Mouse (Mus musculus) limb, embryonic 14.5 days (tissue): ENCODE data around the gene Jsrp1. TPM values are rescaled to one million over a fixed set of nuclear protein-coding genes. Genes with fewer than 3 reads are reported as not detected.

ENCODE experiments used
- ATAC-seq: fragments of 200-750 bp; cut with Nextera tagmentation; 2 replicates; pipeline ENCODE4 v1.8.0; 2017; ENCODE audit warnings: low read depth, moderate number of reproducible peaks, moderate TSS enrichment; ENCODE audit not compliant: low FRiP score
- DNase-seq: peaks from one replicate; pipeline ENCODE4 v3.0.0-alpha.2; 2015; ENCODE audit warnings: low spot score
- H3K27ac ChIP-seq: fragments of 300-500 bp; sonication (generic); replicated peaks from 2 replicates; pipeline ENCODE4 v1.5.1; 2014; ENCODE audit warnings: low read depth, mild to moderate bottlenecking, low read length, moderate library complexity, mixed read lengths
- H3K27me3 ChIP-seq: fragments of 300-500 bp; sonication (generic); 2 replicates; pipeline ENCODE4 v1.6.1; 2014; ENCODE audit warnings: low read length, mixed read lengths; ENCODE audit not compliant: control insufficient read depth, insufficient read depth
- H3K36me3 ChIP-seq: fragments of 300-500 bp; sonication (generic); 2 replicates; pipeline ENCODE4 v1.6.1; 2014; ENCODE audit warnings: mild to moderate bottlenecking, low read length, moderate library complexity, mixed read lengths; ENCODE audit not compliant: control insufficient read depth, insufficient read depth
- H3K4me1 ChIP-seq: fragments of 300-500 bp; sonication (generic); 2 replicates; pipeline ENCODE4 v1.6.1; 2014; ENCODE audit warnings: antibody characterized with exemption, low read length, mixed read lengths; ENCODE audit not compliant: control insufficient read depth, insufficient read depth
- H3K4me2 ChIP-seq: fragments of 300-500 bp; sonication (generic); replicated peaks from 2 replicates; pipeline ENCODE4 v1.6.1; 2014; ENCODE audit warnings: low read depth, mild to moderate bottlenecking, low read length, moderate library complexity; ENCODE audit not compliant: severe bottlenecking
- H3K4me3 ChIP-seq: fragments of 300-500 bp; sonication (generic); replicated peaks from 2 replicates; pipeline ENCODE4 v1.5.1; 2014; ENCODE audit warnings: low read length
- H3K9ac ChIP-seq: fragments of 300-500 bp; sonication (generic); 2 replicates; pipeline ENCODE4 v1.6.1; 2014; ENCODE audit warnings: mild to moderate bottlenecking, low read depth, low read length, moderate library complexity; ENCODE audit not compliant: severe bottlenecking
- H3K9me3 ChIP-seq: fragments of 300-500 bp; sonication (generic); 2 replicates; pipeline ENCODE4 v1.6.1; 2016; ENCODE audit warnings: low read length; ENCODE audit not compliant: control insufficient read depth
- POLR2A ChIP-seq: fragments of 200-500 bp; IDR thresholded peaks from 2 replicates; pipeline ENCODE4 v1.8.0; 2012; ENCODE audit warnings: inconsistent platforms, mild to moderate bottlenecking, moderate library complexity, borderline replicate concordance; ENCODE audit not compliant: insufficient read depth, insufficient read length; ENCODE audit errors: extremely low read depth
- WGBS: fragments of 180-500 bp; shearing (Covaris S2); extraction: QIAGEN DNeasy Blood & Tissue Kit; methylation state at CpG from one replicate; pipeline ENCODE4 v1.1.7; 2014; 5-methylcytosine and 5-hydroxymethylcytosine counted together
- polyA plus RNA-seq, 2 experiments: library from polyadenylated mRNA; depleted of rRNA in 1 of 2; stranded (reverse) in 1 of 2; unstranded in 1 of 2; fragments of >200 nt; fragmentation: Nextera tagmentation in 1 of 2; extraction: Ambion mirVana in 1 of 2; gene quantifications; 2 replicates each; pipeline versions ENCODE4 v1.2.1 to v1.2.3; 2012 to 2014

The Jsrp1 gene
- 8.5 and 12.1 TPM in 2 replicates for polyA plus RNA-seq (2012; rRNA removed)
- polyA plus RNA-seq (2014; fragmentation: Nextera tagmentation; extraction: Ambion mirVana): 5.1 and 6.1 TPM in 2 replicates

DNA sequence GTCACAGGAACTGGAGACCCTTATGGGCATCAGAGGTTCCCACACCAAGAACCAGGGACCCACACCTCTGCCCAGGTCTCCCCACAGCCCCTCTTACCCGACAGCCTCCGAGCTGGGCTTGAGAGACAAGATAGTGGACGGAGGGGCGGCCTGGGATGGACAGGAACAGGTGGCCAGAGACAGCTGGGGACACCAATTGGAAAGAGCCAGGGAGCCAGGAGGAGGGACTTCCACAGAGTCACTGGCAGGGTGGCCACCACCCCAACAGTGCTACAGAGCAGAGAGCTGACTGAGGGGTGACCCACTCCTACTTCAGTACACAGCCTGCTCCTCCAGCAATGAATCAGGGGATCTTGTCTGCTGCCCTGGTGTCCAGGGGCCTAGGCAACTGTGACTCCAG is at the start of gene Jsrp1:
Gene Jsrp1, minus strand, starts transcription at position 133 of the 400 bp plus-strand sequence.
- Histone ChIP-seq H3K27me3 (peaks cover 22% of the 10 kb centered on the region), H3K9ac (no peak within 1 kb of the TSS), H3K4me3 (no peak within 1 kb of the TSS), H3K4me2 (no peak within 1 kb of the TSS), H3K9me3 (no peaks in the 10 kb centered on the region), H3K4me1 (peaks cover 15% of the 10 kb centered on the region), H3K36me3 (no peaks in the 10 kb centered on the region), H3K27ac (no peak within 1 kb of the TSS)
- ATAC-seq (peak; percentile 32; the same call in 1 of the 2 replicates), DNase-seq (no peak)
- WGBS: 61% methylated on average over 4 of the region's 4 CpGs
- TF ChIP-seq POLR2A: no peak

DNA sequence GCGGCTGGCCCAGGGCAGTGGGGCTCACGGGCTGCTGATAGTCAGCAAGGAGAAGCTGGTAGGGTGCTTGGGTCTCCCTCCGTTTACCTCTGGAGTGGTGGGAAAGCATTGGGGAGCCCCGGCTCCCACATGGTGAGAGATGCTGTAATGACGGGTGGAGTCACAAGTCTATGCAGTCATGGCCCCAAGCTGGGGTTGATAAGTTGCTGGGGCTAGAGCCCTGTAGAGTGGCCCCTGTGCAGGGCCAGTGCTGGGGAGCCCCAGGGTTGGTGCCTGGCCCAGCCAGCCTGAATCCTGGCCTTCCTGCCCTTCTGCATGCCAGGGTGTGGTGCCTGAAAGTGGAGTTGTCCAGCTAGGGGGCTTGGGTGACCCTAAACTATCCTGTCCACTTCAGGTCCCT is 49.0 kb upstream of the Jsrp1 start:
- H3K27ac ChIP-seq: no peak overlapping the region
- DNase-seq: no peak
- no peak for ATAC-seq
- no peaks in the 10 kb centered on the region for H3K27me3 ChIP-seq
- TF ChIP-seq POLR2A: no peak
- H3K36me3 ChIP-seq: peaks cover 54% of the 10 kb centered on the region
- no peak overlapping the region for H3K9ac ChIP-seq
- H3K9me3 ChIP-seq: no peaks in the 10 kb centered on the region
- no peak overlapping the region for H3K4me3 ChIP-seq
- 87% methylated on average over 5 of the region's 5 CpGs for WGBS
- H3K4me2 ChIP-seq: no peak overlapping the region
- no peaks in the 10 kb centered on the region for H3K4me1 ChIP-seq

DNA sequence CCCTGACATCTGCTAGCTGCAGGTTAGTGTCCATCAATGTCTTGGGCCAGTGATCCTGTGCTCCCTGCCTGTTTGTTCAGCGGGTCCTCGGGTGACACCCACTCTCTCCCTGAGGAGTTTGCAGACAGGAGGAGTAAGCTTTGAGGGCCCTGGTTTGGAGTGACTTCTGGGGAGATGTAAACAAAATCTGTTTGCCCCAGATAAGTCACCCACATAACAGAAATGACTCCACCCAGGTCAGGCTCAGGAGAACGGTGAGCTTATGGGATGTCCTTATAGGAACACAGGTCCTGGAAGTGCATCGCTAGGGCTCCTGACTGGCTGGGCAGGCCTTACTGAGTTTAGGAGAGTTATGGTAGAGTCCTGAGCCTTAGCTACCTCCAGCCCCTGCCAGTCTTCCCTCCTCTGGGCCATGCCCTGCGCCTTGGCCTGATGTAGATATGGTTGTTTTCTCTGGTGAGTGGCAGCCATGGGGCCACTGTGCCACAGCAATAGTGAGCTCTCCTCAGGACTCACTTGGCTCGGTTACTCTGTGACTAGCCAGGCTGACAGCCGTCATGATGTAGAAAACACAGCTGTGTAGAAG is 45.1 kb upstream of the Jsrp1 start:
- no peak for TF ChIP-seq POLR2A
- H3K9ac ChIP-seq: peak overlapping the region; percentile 36; the same call in 1 of the 2 replicates
- 90% methylated on average over 7 of the region's 7 CpGs for WGBS
- H3K9me3 ChIP-seq: no peaks in the 10 kb centered on the region
- H3K4me3 ChIP-seq: no peak overlapping the region
- H3K27ac ChIP-seq: no peak overlapping the region
- no peak overlapping the region for H3K4me2 ChIP-seq
- ATAC-seq (no peak), DNase-seq (no peak)
- no peaks in the 10 kb centered on the region for H3K27me3 ChIP-seq
- peaks cover 21% of the 10 kb centered on the region for H3K36me3 ChIP-seq
- H3K4me1 ChIP-seq: peaks cover 20% of the 10 kb centered on the region

DNA sequence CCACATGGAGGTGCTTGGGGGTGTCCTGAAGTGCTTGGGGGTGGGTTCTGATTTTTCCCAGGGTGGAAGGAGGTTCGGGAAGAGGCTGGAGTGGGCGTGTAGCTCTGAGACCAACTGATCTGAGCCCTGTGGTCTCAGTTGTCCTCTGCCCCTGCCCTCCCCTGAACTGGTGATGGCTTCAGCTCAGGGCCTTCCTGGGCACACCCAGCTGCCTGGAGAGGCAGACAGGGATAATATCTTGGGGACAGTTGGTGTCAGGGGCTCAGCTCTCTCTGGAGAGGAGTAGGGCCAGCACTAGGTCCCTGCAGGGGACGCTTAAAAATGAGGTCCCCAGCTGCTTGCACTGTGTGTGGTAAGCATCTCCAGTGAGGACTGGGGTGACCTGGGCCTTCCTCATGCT is 44.5 kb upstream of the Jsrp1 start:
- no peaks in the 10 kb centered on the region for H3K27me3 ChIP-seq
- H3K27ac ChIP-seq: no peak overlapping the region
- ATAC-seq (no peak), DNase-seq (no peak)
- no peak for TF ChIP-seq POLR2A
- H3K4me2 ChIP-seq: no peak overlapping the region
- peaks cover 20% of the 10 kb centered on the region for H3K36me3 ChIP-seq
- no peaks in the 10 kb centered on the region for H3K9me3 ChIP-seq
- no peak overlapping the region for H3K4me3 ChIP-seq
- H3K4me1 ChIP-seq: peaks cover 20% of the 10 kb centered on the region
- peak overlapping the region; percentile 36; the same call in 1 of the 2 replicates for H3K9ac ChIP-seq
- 73% methylated on average over 3 of the region's 3 CpGs for WGBS

DNA sequence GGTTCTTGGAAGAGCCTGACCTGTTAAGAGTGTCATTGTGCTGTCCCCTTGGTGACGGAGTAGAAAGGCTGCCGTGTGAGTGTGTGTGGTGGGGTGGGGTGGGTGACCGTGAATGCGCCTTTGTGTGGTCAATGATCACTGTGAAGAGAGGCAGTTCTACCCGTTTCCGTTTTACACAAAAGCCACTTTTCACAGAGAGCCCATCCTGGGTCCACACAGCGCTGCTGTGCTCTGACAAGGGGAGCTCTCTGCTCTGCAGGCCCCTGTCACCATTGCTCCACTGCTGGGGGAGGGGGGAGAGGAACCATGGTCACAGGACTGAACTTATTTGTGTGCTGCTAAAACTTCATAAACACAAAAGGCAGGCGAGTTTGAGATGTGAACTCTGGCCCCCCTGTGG is 44.1 kb upstream of the Jsrp1 start:
- WGBS: 83% methylated on average over 8 of the region's 8 CpGs
- peak overlapping the region; percentile 36; the same call in 1 of the 2 replicates for H3K9ac ChIP-seq
- no peak overlapping the region for H3K27ac ChIP-seq

More for the DNA sequence above, 44.1 kb upstream of the Jsrp1 start:
- no peak overlapping the region for H3K4me2 ChIP-seq
- H3K4me1 ChIP-seq: peaks cover 20% of the 10 kb centered on the region
- H3K27me3 ChIP-seq: no peaks in the 10 kb centered on the region
- no peak for TF ChIP-seq POLR2A
- H3K36me3 ChIP-seq: peaks cover 19% of the 10 kb centered on the region
- no peak overlapping the region for H3K4me3 ChIP-seq
- DNase-seq (no peak), ATAC-seq (no peak)
- H3K9me3 ChIP-seq: no peaks in the 10 kb centered on the region
